Mouse (Mus musculus) ES-Bruce4 (cell line): ENCODE data around the gene Kynu.

ENCODE experiments used
- CTCF ChIP-seq: IDR thresholded peaks from one replicate; pipeline ENCODE4 v1.8.1; 2011; ENCODE audit warnings: low read depth, low read length
- POLR2A ChIP-seq: IDR thresholded peaks from one replicate; pipeline ENCODE4 v1.8.1; 2011; ENCODE audit warnings: low read length; ENCODE audit not compliant: insufficient read depth

DNA sequence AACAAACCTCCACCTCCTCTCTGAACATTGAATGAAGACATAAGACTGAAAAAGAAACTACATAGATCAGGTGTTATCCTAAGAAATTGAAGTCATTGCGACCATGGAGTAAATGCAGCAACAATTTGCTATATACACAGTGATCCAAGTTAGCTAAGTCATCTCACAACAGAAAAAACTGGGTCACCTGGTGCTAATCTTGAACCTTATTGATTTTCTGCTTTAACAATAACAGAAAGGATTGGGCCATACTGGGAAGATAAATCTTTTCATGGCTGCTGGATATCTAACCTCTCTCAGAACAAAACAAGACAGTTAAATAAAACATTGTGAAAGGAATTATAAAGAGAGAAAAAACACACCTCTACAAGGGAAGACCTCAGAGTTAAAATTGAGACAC lies 8.7 kb upstream of the Kynu start:
- TF ChIP-seq POLR2A: no peak
- no peak for TF ChIP-seq CTCF
